In genomic region chr16:49836634-49837164, GRCm38 (mm10) we compare ENCODE assay signal across 21 mouse cellular contexts. TPM values are rescaled to one million over a fixed set of nuclear protein-coding genes. Genes with fewer than 3 reads are reported as not detected.
A peak's percentile ranks its signal among the peaks of the same experiment; 100 is the strongest.
DNase-seq lines count a peak whose midpoint lies in the region; ATAC-seq and TF ChIP-seq lines count a peak whose summit lies in the region.
"Had no signal": no experiment of that assay in that cellular context is flagged by ENCODE, and none has a peak within 500 bp of the region (broad histone marks: within the 10 kb centered on the region; RNA-seq: fewer than 3 reads in every experiment).

No protein-coding gene starts in this region.

- H3K9ac ChIP-seq in kidney, embryonic 15.5 days, result no peak overlapping the region
- H3K9ac ChIP-seq: embryonic facial prominence, embryonic 12.5 days; forebrain, embryonic 13.5 days; limb, embryonic 13.5 days; neural tube, embryonic 12.5 days had no signal

- H3K4me1 ChIP-seq in lung, adult 2 months (ENCODE audit: control insufficient read depth, insufficient read depth, low read length), result peaks cover 3% of the 10 kb centered on the region; the same call in 1 of the 2 replicates
- H3K4me1 ChIP-seq in kidney, embryonic 15.5 days, result peaks cover 12% of the 10 kb centered on the region
- H3K4me1 ChIP-seq: embryonic facial prominence, embryonic 12.5 days had no signal

- no peak for TF ChIP-seq CTCF in lung, adult 2 months (IDR thresholded peaks at IDR 0.05; ENCODE audit: insufficient read depth, low read length)

- ATAC-seq in activated CD4-positive, CD25-positive, alpha-beta regulatory T cell, adult 4 months, result peak; percentile 19
- no peak for ATAC-seq in kidney, embryonic 15.5 days (replicated peaks; ENCODE audit: low FRiP score)
- ATAC-seq: forebrain, embryonic 13.5 days; inflammation-experienced regulatory T-cells, adult 6 months had no signal

- TF ChIP-seq POLR2A in lung, adult 2 months (IDR thresholded peaks at IDR 0.05; ENCODE audit: borderline replicate concordance, extremely low read depth, low read depth, low read length), result no peak

- 73% methylated on average over 6 of the region's 6 CpGs for WGBS in lung, adult 2 months
- whole genome bisulfite sequencing in kidney, embryonic 15.5 days, result 86% methylated on average over 6 of the region's 6 CpGs

- no peaks in the 10 kb centered on the region for H3K9me3 ChIP-seq in kidney, embryonic 15.5 days (replicated peaks)
- H3K9me3 ChIP-seq: embryonic facial prominence, embryonic 12.5 days; forebrain, embryonic 13.5 days; limb, embryonic 13.5 days; neural tube, embryonic 12.5 days had no signal

- H3K36me3 ChIP-seq in kidney, embryonic 15.5 days, result no peaks in the 10 kb centered on the region
- H3K36me3 ChIP-seq: embryonic facial prominence, embryonic 12.5 days; limb, embryonic 13.5 days; neural tube, embryonic 12.5 days had no signal

- H3K27ac ChIP-seq in kidney, embryonic 15.5 days, result no peak overlapping the region
- H3K27ac ChIP-seq: embryonic facial prominence, embryonic 12.5 days; forebrain, embryonic 13.5 days; limb, embryonic 13.5 days; neural tube, embryonic 12.5 days had no signal

- no peak overlapping the region for H3K4me2 ChIP-seq in kidney, embryonic 15.5 days
- H3K4me2 ChIP-seq: embryonic facial prominence, embryonic 12.5 days; forebrain, embryonic 13.5 days; limb, embryonic 13.5 days; midbrain, embryonic 11.5 days; neural tube, embryonic 12.5 days had no signal

- H3K27me3 ChIP-seq in kidney, embryonic 15.5 days, result no peaks in the 10 kb centered on the region
- H3K27me3 ChIP-seq: embryonic facial prominence, embryonic 12.5 days; forebrain, embryonic 13.5 days; limb, embryonic 13.5 days; neural tube, embryonic 12.5 days had no signal

- H3K4me3 ChIP-seq in lung, adult 2 months (replicated peaks; ENCODE audit: extremely low read depth, low read depth, low read length), result no peak overlapping the region
- no peak overlapping the region for H3K4me3 ChIP-seq in kidney, embryonic 15.5 days (replicated peaks)
- H3K4me3 ChIP-seq: embryonic facial prominence, embryonic 12.5 days; erythroblast, embryonic 14.5 days; forebrain, embryonic 13.5 days; limb, embryonic 13.5 days; neural tube, embryonic 12.5 days had no signal

- peak; percentile 36 to 40 for DNase-seq in lung, adult 18-20 months
- no peak for DNase-seq in lung, adult 2 months
- DNase-seq in lung, postnatal 14 days, result peak; percentile 14
- no peak for DNase-seq in right cerebral cortex, postnatal 10 days (ENCODE audit: low spot score in 2 of 2)
- no peak for DNase-seq in kidney, postnatal 10 days
- DNase-seq: adrenal gland, postnatal 10 days; B cell, adult 2 months; cerebellum, adult 9-11 months; gastrocnemius, postnatal 10 days; kidney, adult 9 months; kidney, postnatal 4 days; thymus, postnatal 14 days had no signal

RNA-seq across cellular contexts. Expression of gene Cd47, which starts 36.4 kb away (rescaled TPM):
- polyA plus RNA-seq in lung, adult 2 months (2012; rRNA removed), result 80.1 and 82.2 TPM in 2 replicates
- polyA plus RNA-seq in activated CD4-positive, CD25-positive, alpha-beta regulatory T cell, adult 4 months (2017; shearing (Covaris generic)), result 100 to 1,000 TPM; 296 to 343 TPM
- 78.3 and 84.1 TPM in 2 replicates for polyA plus RNA-seq in kidney, embryonic 15.5 days (2015; fragmentation: Nextera tagmentation; extraction: Ambion mirVana)

Comparison
In these comparisons a context has a peak if more than half of its experiments do, and no peak if none do; other contexts are left out.
1. DNase-seq: peak in lung, adult 18-20 months (2 of 2) and lung, postnatal 14 days (single experiment); none in lung, adult 2 months (single experiment), right cerebral cortex, postnatal 10 days (0 of 2) and kidney, postnatal 10 days (single experiment).